Mouse (Mus musculus) limb, embryonic 12.5 days (tissue): ENCODE measurements around the gene Nipbl. TPM values are rescaled to one million over a fixed set of nuclear protein-coding genes. Genes with fewer than 3 reads are reported as not detected.

Experiments used
- polyA plus RNA-seq: library from polyadenylated mRNA; unstranded; fragments of >200 nt; fragmentation: Nextera tagmentation; extraction: Ambion mirVana; gene quantifications from 2 replicates; pipeline ENCODE4 v1.2.1, GENCODE M21; 2016

The Nipbl gene
- polyA plus RNA-seq, 1 experiment from 2014 or later: 22.9 TPM

Other genes starting within 250 kb of the Nipbl start
- gene Gm2310, start 75.5 kb upstream of the Nipbl start, polyA plus RNA-seq: not detected in 2 replicates